Mouse (Mus musculus): Measurements from ENCODE around the gene Nhsl1.
"Not testable (repeated sequence)": the region's sequence is repeated elsewhere in the genome, so short reads cannot be mapped to it uniquely, and the experiment has no call there.

Nhsl1 gene

GRCm38 (mm10) chr10:18446359-18446820, 127.6 kb downstream of the Nhsl1 start:
- peak; percentile 26 for DNase-seq (ENCODE audit: low spot score)

- DNase-seq (ENCODE audit: low spot score): no peak
Measured at GRCm38 (mm10) chr10:18447299-18447698, 128.5 kb downstream of the Nhsl1 start.

GRCm38 (mm10) chr10:18448896-18449295, 130.1 kb downstream of the Nhsl1 start:
- not testable (repeated sequence) for DNase-seq (ENCODE audit: low spot score)

GRCm38 (mm10) chr10:18453380-18453779, 134.6 kb downstream of the Nhsl1 start:
- peak; percentile 78 for DNase-seq (ENCODE audit: low spot score)

- no peak for DNase-seq (ENCODE audit: low spot score)
Measured at GRCm38 (mm10) chr10:18454161-18454560, 135.4 kb downstream of the Nhsl1 start.

- DNase-seq (ENCODE audit: low spot score): no peak
Measured at GRCm38 (mm10) chr10:18455301-18455920, 136.6 kb downstream of the Nhsl1 start.

GRCm38 (mm10) chr10:18457808-18458475, 139.2 kb downstream of the Nhsl1 start:
- DNase-seq (ENCODE audit: low spot score): no peak

- no peak for DNase-seq (ENCODE audit: low spot score)
Measured at GRCm38 (mm10) chr10:18461336-18461735, 142.6 kb downstream of the Nhsl1 start.

GRCm38 (mm10) chr10:18463071-18463841, 144.5 kb downstream of the Nhsl1 start:
- no peak for DNase-seq (ENCODE audit: low spot score)

GRCm38 (mm10) chr10:18468396-18468795, 149.6 kb downstream of the Nhsl1 start:
- no peak for DNase-seq (ENCODE audit: low spot score)

GRCm38 (mm10) chr10:18469279-18470135, 150.7 kb downstream of the Nhsl1 start:
- DNase-seq (ENCODE audit: low spot score): peak; percentile 10

GRCm38 (mm10) chr10:18470351-18471060, 151.7 kb downstream of the Nhsl1 start:
- DNase-seq (ENCODE audit: low spot score): no peak

- no peak for DNase-seq (ENCODE audit: low spot score)
Measured at GRCm38 (mm10) chr10:18471648-18472047, 152.9 kb downstream of the Nhsl1 start.

GRCm38 (mm10) chr10:18475126-18475525, 156.3 kb downstream of the Nhsl1 start:
- DNase-seq (ENCODE audit: low spot score): no peak

- no peak for DNase-seq (ENCODE audit: low spot score)
Measured at GRCm38 (mm10) chr10:18478294-18478693, 159.5 kb downstream of the Nhsl1 start.

GRCm38 (mm10) chr10:18479285-18479684, 160.5 kb downstream of the Nhsl1 start:
- no peak for DNase-seq (ENCODE audit: low spot score)

- DNase-seq (ENCODE audit: low spot score): no peak
Measured at GRCm38 (mm10) chr10:18480836-18481235, 162.1 kb downstream of the Nhsl1 start.

- no peak for DNase-seq (ENCODE audit: low spot score)
Measured at GRCm38 (mm10) chr10:18482558-18483141, 163.9 kb downstream of the Nhsl1 start.

- DNase-seq (ENCODE audit: low spot score): no peak
Measured at GRCm38 (mm10) chr10:18483658-18484057, 164.9 kb downstream of the Nhsl1 start.

GRCm38 (mm10) chr10:18484731-18485130, 165.9 kb downstream of the Nhsl1 start:
- no peak for DNase-seq (ENCODE audit: low spot score)

Data from lung, postnatal 25 days (tissue).